Mouse (Mus musculus) ovary, postnatal 14 days (tissue): ENCODE measurements around the gene 2300002M23Rik.

Experiments
- DNase-seq: peaks from one replicate; pipeline ENCODE4 v3.0.0; 2022; ENCODE audit warnings: low spot score

2300002M23Rik gene

DNA sequence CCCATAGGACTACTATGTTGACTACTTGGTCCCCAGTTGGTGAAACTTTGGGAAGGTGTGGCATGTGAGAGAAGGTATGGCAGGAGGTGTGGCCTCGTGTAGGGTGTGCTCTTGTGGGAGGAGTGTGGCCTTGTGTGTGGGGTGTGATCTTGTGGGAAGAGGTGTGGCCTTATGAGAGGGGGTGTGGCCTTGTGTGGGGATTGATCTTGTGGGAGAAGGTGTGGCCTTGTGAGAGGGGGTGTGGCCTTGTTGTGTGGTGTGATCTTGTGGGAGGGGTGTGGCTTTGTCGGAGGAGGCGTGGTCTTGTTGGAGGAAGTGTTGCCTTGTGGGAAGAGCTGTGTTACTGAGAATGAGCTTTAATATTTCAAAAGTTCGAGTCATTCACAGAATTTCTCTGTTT lies 49.9 kb downstream of the 2300002M23Rik start:
- no peak for DNase-seq
